Mouse (Mus musculus) G1E (cell line): ENCODE measurements at regions not wholly inside any gene's neighbourhood (a gene's known extent, or its start where the extent isn't known, plus 50 kb on each side); places are given as distances from the start of the nearest gene placed in this dataset.

Source experiments
- CTCF ChIP-seq: IDR thresholded peaks from 2 replicates; pipeline ENCODE4 v1.5.1; 2012; ENCODE audit warnings: low read depth, low read length, inconsistent platforms, mixed read lengths
- POLR2AphosphoS5 ChIP-seq: IDR thresholded peaks from 2 replicates; pipeline ENCODE4 v1.6.1; 2012; ENCODE audit warnings: low read depth, low read length, inconsistent platforms; ENCODE audit not compliant: insufficient replicate concordance
- TAL1 ChIP-seq: conservative IDR thresholded peaks from 2 replicates; pipeline ENCODE4 v1.6.1; 2012; ENCODE audit warnings: low read depth, low read length, inconsistent platforms, mixed read lengths

DNA sequence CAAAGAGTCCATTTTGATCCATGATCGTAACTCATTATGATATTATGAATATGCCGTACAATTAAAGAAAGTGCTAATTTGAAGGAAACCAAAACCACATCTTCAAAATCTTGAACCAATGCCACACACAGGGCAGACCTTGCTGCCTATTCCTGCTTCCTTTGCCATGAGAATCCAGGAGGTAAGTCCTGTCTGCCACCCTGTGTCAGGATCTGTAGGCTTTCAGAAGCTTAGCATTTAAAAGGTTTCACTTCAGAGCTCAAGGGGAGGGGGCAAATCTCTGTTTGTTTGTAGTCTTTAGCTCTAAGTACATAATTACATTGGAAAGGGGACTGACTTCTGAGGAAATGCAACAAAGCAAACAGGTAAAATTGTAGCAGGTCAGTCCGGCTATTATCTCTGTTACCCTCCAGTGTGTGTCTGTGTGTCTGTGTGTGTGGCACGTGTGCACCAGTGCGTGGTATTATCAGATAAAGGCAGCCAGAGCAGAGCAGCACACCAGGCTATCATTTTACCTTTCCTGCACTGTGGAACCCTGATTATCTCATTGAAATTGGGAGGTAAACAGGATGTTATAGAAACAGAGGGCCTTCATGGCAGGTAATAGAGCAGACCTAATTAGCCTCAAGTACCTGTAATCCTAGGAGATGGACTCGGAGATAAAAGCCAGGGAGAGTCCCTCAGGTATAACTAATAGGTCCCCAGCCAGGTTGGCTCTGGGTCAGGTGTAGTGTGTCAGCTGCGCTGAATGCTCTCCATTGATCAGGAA lies 948.0 kb upstream of the Zeb2 start:
- TF ChIP-seq CTCF (no peak), TAL1 (no peak), POLR2AphosphoS5 (no peak)
